Mouse (Mus musculus) intestine, postnatal 0 days (tissue): ENCODE data around the gene Dock2. TPM values are rescaled to one million over a fixed set of nuclear protein-coding genes. Genes with fewer than 3 reads are reported as not detected.

Experiments
- ATAC-seq: fragments of 200-750 bp; cut with Nextera tagmentation; 2 replicates; pipeline ENCODE4 v1.8.0; 2017; ENCODE audit warnings: mild to moderate bottlenecking, moderate TSS enrichment, moderate library complexity
- H3K27ac ChIP-seq: fragments of 300-500 bp; sonication (generic); 2 replicates; pipeline ENCODE4 v1.5.1; 2014; ENCODE audit warnings: mild to moderate bottlenecking, low read depth, low read length, moderate library complexity
- H3K27me3 ChIP-seq: fragments of 300-500 bp; sonication (generic); replicated peaks from 2 replicates; pipeline ENCODE4 v1.6.1; 2014; ENCODE audit warnings: low read length, mixed read lengths; ENCODE audit not compliant: control insufficient read depth, insufficient read depth
- H3K36me3 ChIP-seq: fragments of 300-500 bp; sonication (generic); 2 replicates; pipeline ENCODE4 v1.6.1; 2014; ENCODE audit warnings: mild to moderate bottlenecking, moderate library complexity; ENCODE audit not compliant: control insufficient read depth, insufficient read depth
- H3K4me1 ChIP-seq: fragments of 300-500 bp; sonication (generic); replicated peaks from 2 replicates; pipeline ENCODE4 v1.6.1; 2014; ENCODE audit warnings: antibody characterized with exemption, low read length, mixed read lengths; ENCODE audit not compliant: control insufficient read depth, insufficient read depth
- H3K4me2 ChIP-seq: fragments of 300-500 bp; sonication (generic); replicated peaks from 2 replicates; pipeline ENCODE4 v1.6.1; 2014; ENCODE audit warnings: low read depth, mild to moderate bottlenecking, moderate library complexity
- H3K4me3 ChIP-seq: fragments of 300-500 bp; sonication (generic); 2 replicates; pipeline ENCODE4 v1.5.1; 2014; ENCODE audit warnings: low read depth, low read length
- H3K9ac ChIP-seq: fragments of 300-500 bp; sonication (generic); 2 replicates; pipeline ENCODE4 v1.6.1; 2014; ENCODE audit warnings: mild to moderate bottlenecking, low read depth, low read length
- H3K9me3 ChIP-seq: fragments of 300-500 bp; sonication (generic); 2 replicates; pipeline ENCODE4 v1.6.1; 2016; ENCODE audit warnings: mixed run types; ENCODE audit not compliant: control insufficient read depth
- CTCF ChIP-seq: sonication (generic); IDR thresholded peaks from 2 replicates; pipeline ENCODE4 v1.5.1; 2016; ENCODE audit warnings: low read depth, mild to moderate bottlenecking, control low read depth, antibody characterized with exemption, moderate library complexity
- WGBS: fragments of 180-500 bp; shearing (Covaris S2); extraction: QIAGEN DNeasy Blood & Tissue Kit; methylation state at CpG from one replicate; pipeline ENCODE4 v1.1.7; 2014; 5-methylcytosine and 5-hydroxymethylcytosine counted together
- polyA plus RNA-seq: library from polyadenylated mRNA; unstranded; fragments of >200 nt; fragmentation: Nextera tagmentation; extraction: Ambion mirVana; gene quantifications from 2 replicates; pipeline ENCODE4 v1.2.1, GENCODE M21; 2015

The Dock2 gene
- polyA plus RNA-seq, 1 experiment from 2014 or later = 0.60 TPM

- no peak for TF ChIP-seq CTCF
- Histone ChIP-seq H3K9me3 (no peaks in the 10 kb centered on the region), H3K36me3 (no peaks in the 10 kb centered on the region), H3K4me1 (no peaks in the 10 kb centered on the region), H3K4me2 (no peak overlapping the region), H3K27ac (no peak overlapping the region), H3K4me3 (no peak overlapping the region), H3K27me3 (no peaks in the 10 kb centered on the region), H3K9ac (no peak overlapping the region)
- WGBS = 67% methylated on average over 1 of the region's 1 CpGs
- no peak for ATAC-seq
Observed at GRCm38 (mm10) chr11:34741081-34741480, 42.6 kb downstream of the Dock2 start.

- H3K4me1 ChIP-seq = no peaks in the 10 kb centered on the region
- H3K4me2 ChIP-seq = no peak overlapping the region
- no peak overlapping the region for H3K9ac ChIP-seq
- H3K36me3 ChIP-seq = no peaks in the 10 kb centered on the region
- H3K9me3 ChIP-seq = no peaks in the 10 kb centered on the region
- no peaks in the 10 kb centered on the region for H3K27me3 ChIP-seq
- no peak for ATAC-seq
- H3K4me3 ChIP-seq = no peak overlapping the region
- H3K27ac ChIP-seq = no peak overlapping the region
- no peak for TF ChIP-seq CTCF
- whole genome bisulfite sequencing = 96% methylated on average over 3 of the region's 3 CpGs
Observed at GRCm38 (mm10) chr11:34739816-34740215, 43.9 kb downstream of the Dock2 start.

GRCm38 (mm10) chr11:34738945-34739344, 44.7 kb downstream of the Dock2 start:
- WGBS = 23% methylated on average over 1 of the region's 1 CpGs
- Histone ChIP-seq H3K27ac (no peak overlapping the region), H3K4me2 (no peak overlapping the region), H3K4me3 (no peak overlapping the region), H3K36me3 (no peaks in the 10 kb centered on the region), H3K27me3 (no peaks in the 10 kb centered on the region), H3K4me1 (no peaks in the 10 kb centered on the region), H3K9me3 (no peaks in the 10 kb centered on the region), H3K9ac (no peak overlapping the region)
- no peak for TF ChIP-seq CTCF
- no peak for ATAC-seq

GRCm38 (mm10) chr11:34737193-34737592, 46.5 kb downstream of the Dock2 start:
- Histone ChIP-seq H3K27me3 (no peaks in the 10 kb centered on the region), H3K9ac (no peak overlapping the region), H3K4me2 (no peak overlapping the region), H3K4me3 (no peak overlapping the region), H3K4me1 (no peaks in the 10 kb centered on the region), H3K36me3 (no peaks in the 10 kb centered on the region), H3K27ac (no peak overlapping the region), H3K9me3 (no peaks in the 10 kb centered on the region)
- ATAC-seq = no peak
- TF ChIP-seq CTCF = no peak
- 64% methylated on average over 4 of the region's 4 CpGs for WGBS

GRCm38 (mm10) chr11:34734033-34734432, 49.7 kb downstream of the Dock2 start:
- no peak for TF ChIP-seq CTCF
- 57% methylated on average over 3 of the region's 3 CpGs for WGBS
- no peaks in the 10 kb centered on the region for H3K36me3 ChIP-seq
- no peak for ATAC-seq
- H3K9ac ChIP-seq = no peak overlapping the region
- no peaks in the 10 kb centered on the region for H3K27me3 ChIP-seq
- H3K4me1 ChIP-seq = no peaks in the 10 kb centered on the region
- no peak overlapping the region for H3K4me2 ChIP-seq
- no peak overlapping the region for H3K27ac ChIP-seq
- H3K4me3 ChIP-seq = no peak overlapping the region
- no peaks in the 10 kb centered on the region for H3K9me3 ChIP-seq

GRCm38 (mm10) chr11:34727467-34727866, 56.2 kb downstream of the Dock2 start:
- Histone ChIP-seq H3K36me3 (no peaks in the 10 kb centered on the region), H3K4me3 (no peak overlapping the region), H3K4me2 (no peak overlapping the region), H3K9me3 (no peaks in the 10 kb centered on the region), H3K27ac (no peak overlapping the region), H3K4me1 (no peaks in the 10 kb centered on the region), H3K27me3 (no peaks in the 10 kb centered on the region), H3K9ac (no peak overlapping the region)
- TF ChIP-seq CTCF = no peak
- 67% methylated on average over 3 of the region's 3 CpGs for WGBS
- no peak for ATAC-seq
